8 mouse cellular contexts compared by ENCODE assay signal in the genomic region with DNA sequence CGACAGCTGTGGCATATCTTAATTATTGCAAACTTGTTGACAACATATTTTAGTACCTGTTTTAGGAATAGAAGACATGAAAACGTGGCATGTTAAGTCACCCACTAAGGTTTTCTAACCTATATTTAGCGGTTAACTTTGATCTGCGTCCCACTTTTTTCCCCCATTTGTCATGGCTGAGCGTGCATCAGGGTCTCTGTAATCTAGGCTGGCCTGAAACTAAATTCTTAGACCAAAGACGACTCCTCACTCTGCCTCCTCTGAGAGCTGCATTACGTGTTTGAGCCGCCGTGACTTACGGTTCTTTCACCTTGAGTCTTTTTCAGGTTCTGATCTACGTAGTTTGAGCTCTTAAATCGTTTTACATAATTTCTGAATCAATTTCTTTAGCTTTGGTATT. TPM values are rescaled to one million over a fixed set of nuclear protein-coding genes. Genes with fewer than 3 reads are reported as not detected.
DNase-seq lines count a peak whose midpoint lies in the region; ATAC-seq lines count a peak whose summit lies in the region.

No protein-coding gene starts in this region.

- 5% methylated on average over 12 of the region's 12 CpGs for WGBS in neural tube, embryonic 11.5 days
- 3% methylated on average over 12 of the region's 12 CpGs for WGBS in hindbrain, embryonic 12.5 days
- 5% methylated on average over 12 of the region's 12 CpGs for WGBS in midbrain, embryonic 11.5 days

- peaks cover 4% of the 10 kb centered on the region; the same call in 1 of the 2 replicates for H3K4me1 ChIP-seq in neural tube, embryonic 11.5 days (ENCODE audit: control insufficient read depth, insufficient read depth, low read length)
- peaks cover 12% of the 10 kb centered on the region for H3K4me1 ChIP-seq in hindbrain, embryonic 12.5 days
- H3K4me1 ChIP-seq in midbrain, embryonic 11.5 days (ENCODE audit: control insufficient read depth, insufficient read depth, low read length), result peaks cover 11% of the 10 kb centered on the region

- DNase-seq in neural tube, embryonic 11.5 days (ENCODE audit: low spot score), result peak; percentile 33
- no peak for DNase-seq in neural tube, embryonic 10.5 days (ENCODE audit: extremely low spot score, low spot score)
- DNase-seq in midbrain, embryonic 11.5 days (ENCODE audit: low spot score, missing footprints), result peak; percentile 93
- no peak for DNase-seq in right cerebral cortex, postnatal 4 days
- DNase-seq in spleen, adult 18-20 months, result no peak
- no peak for DNase-seq in cerebellum, adult 9-10 months

- no peaks in the 10 kb centered on the region for H3K27me3 ChIP-seq in neural tube, embryonic 11.5 days (ENCODE audit: control insufficient read depth, insufficient read depth, low read length)
- no peaks in the 10 kb centered on the region for H3K27me3 ChIP-seq in hindbrain, embryonic 12.5 days
- no peaks in the 10 kb centered on the region for H3K27me3 ChIP-seq in midbrain, embryonic 11.5 days (ENCODE audit: control insufficient read depth, insufficient read depth, low read length)

- peak overlapping the region; percentile 68 for H3K9ac ChIP-seq in neural tube, embryonic 11.5 days (ENCODE audit: low read length)
- peak overlapping the region; percentile 74 for H3K9ac ChIP-seq in hindbrain, embryonic 12.5 days
- peak overlapping the region; percentile 66 for H3K9ac ChIP-seq in midbrain, embryonic 11.5 days (ENCODE audit: low read length)

- H3K27ac ChIP-seq in neural tube, embryonic 11.5 days (ENCODE audit: low read depth, low read length), result no peak overlapping the region
- H3K27ac ChIP-seq in hindbrain, embryonic 12.5 days, result peak overlapping the region; percentile 92
- no peak overlapping the region for H3K27ac ChIP-seq in midbrain, embryonic 11.5 days (ENCODE audit: low read depth, low read length)

- H3K9me3 ChIP-seq in neural tube, embryonic 11.5 days (ENCODE audit: control insufficient read depth, low read length), result no peaks in the 10 kb centered on the region
- H3K9me3 ChIP-seq in hindbrain, embryonic 12.5 days (replicated peaks), result no peaks in the 10 kb centered on the region
- H3K9me3 ChIP-seq in midbrain, embryonic 11.5 days (ENCODE audit: control insufficient read depth, low read length), result no peaks in the 10 kb centered on the region

- H3K4me3 ChIP-seq in neural tube, embryonic 11.5 days (ENCODE audit: low read depth, low read length), result peak overlapping the region; percentile 99
- H3K4me3 ChIP-seq in hindbrain, embryonic 12.5 days, result peak overlapping the region; percentile 83
- peak overlapping the region; percentile 99 for H3K4me3 ChIP-seq in midbrain, embryonic 11.5 days (ENCODE audit: low read depth, low read length)

- ATAC-seq in neural tube, embryonic 11.5 days (ENCODE audit: insufficient read depth, low FRiP score, low TSS enrichment), result peak; percentile 61
- ATAC-seq in common myeloid progenitor, adult 5-6 weeks (replicated peaks; ENCODE audit: low read depth, poor library complexity, severe bottlenecking), result peak; percentile 28; the same call in 1 of the 2 replicates
- peak; percentile 59 for ATAC-seq in hindbrain, embryonic 12.5 days (ENCODE audit: low FRiP score)
- ATAC-seq in midbrain, embryonic 11.5 days (ENCODE audit: low FRiP score), result peak; percentile 62; the same call in 1 of the 2 replicates

- H3K4me2 ChIP-seq in neural tube, embryonic 11.5 days (ENCODE audit: low read depth), result peak overlapping the region; percentile 66
- H3K4me2 ChIP-seq in hindbrain, embryonic 12.5 days (replicated peaks), result peak overlapping the region; percentile 79
- H3K4me2 ChIP-seq in midbrain, embryonic 11.5 days, result peak overlapping the region; percentile 74

- H3K36me3 ChIP-seq in neural tube, embryonic 11.5 days (ENCODE audit: control insufficient read depth, insufficient read depth, low read length), result peaks cover 13% of the 10 kb centered on the region
- H3K36me3 ChIP-seq in hindbrain, embryonic 12.5 days, result peaks cover 47% of the 10 kb centered on the region
- H3K36me3 ChIP-seq in midbrain, embryonic 11.5 days (ENCODE audit: control insufficient read depth, insufficient read depth, low read length), result peaks cover 14% of the 10 kb centered on the region

RNA-seq across cellular contexts. Expression of a gene that starts 0.5 kb away (rescaled TPM):
- 69.2 and 70.0 TPM in 2 replicates for polyA plus RNA-seq in neural tube, embryonic 11.5 days (2014; fragmentation: Nextera tagmentation; extraction: Ambion mirVana)
- total RNA-seq in common myeloid progenitor, adult 5-6 weeks (2017), result 34.7 and 42.6 TPM in 2 replicates
- 58.3 and 60.2 TPM in 2 replicates for polyA plus RNA-seq in hindbrain, embryonic 12.5 days (2016; fragmentation: Nextera tagmentation; extraction: Ambion mirVana)
- 67.4 and 67.8 TPM in 2 replicates for polyA plus RNA-seq in midbrain, embryonic 11.5 days (2014; fragmentation: Nextera tagmentation; extraction: Ambion mirVana)

RNA-seq across cellular contexts. Expression of a gene that starts 0.5 kb away (rescaled TPM):
- 856 and 912 TPM in 2 replicates for polyA plus RNA-seq in neural tube, embryonic 11.5 days (2014; fragmentation: Nextera tagmentation; extraction: Ambion mirVana)
- 2,315 and 2,637 TPM in 2 replicates for total RNA-seq in common myeloid progenitor, adult 5-6 weeks (2017)
- 663 and 741 TPM in 2 replicates for polyA plus RNA-seq in hindbrain, embryonic 12.5 days (2016; fragmentation: Nextera tagmentation; extraction: Ambion mirVana)
- 896 and 929 TPM in 2 replicates for polyA plus RNA-seq in midbrain, embryonic 11.5 days (2014; fragmentation: Nextera tagmentation; extraction: Ambion mirVana)

RNA-seq across cellular contexts. Expression of a gene that starts 43.6 kb away (rescaled TPM):
- 0.08 TPM in 1 of 2 replicates, not detected in the other for polyA plus RNA-seq in neural tube, embryonic 11.5 days (2014; fragmentation: Nextera tagmentation; extraction: Ambion mirVana)
- total RNA-seq in common myeloid progenitor, adult 5-6 weeks (2017), result not detected in 2 replicates
- not detected in 2 replicates for polyA plus RNA-seq in hindbrain, embryonic 12.5 days (2016; fragmentation: Nextera tagmentation; extraction: Ambion mirVana)
- polyA plus RNA-seq in midbrain, embryonic 11.5 days (2014; fragmentation: Nextera tagmentation; extraction: Ambion mirVana), result 0.04 and 0.14 TPM in 2 replicates

RNA-seq across cellular contexts. Expression of a gene that starts 44.0 kb away (rescaled TPM):
- polyA plus RNA-seq in neural tube, embryonic 11.5 days (2014; fragmentation: Nextera tagmentation; extraction: Ambion mirVana), result 64.2 and 73.1 TPM in 2 replicates
- total RNA-seq in common myeloid progenitor, adult 5-6 weeks (2017), result 36.8 and 41.7 TPM in 2 replicates
- 93.6 and 97.0 TPM in 2 replicates for polyA plus RNA-seq in hindbrain, embryonic 12.5 days (2016; fragmentation: Nextera tagmentation; extraction: Ambion mirVana)
- polyA plus RNA-seq in midbrain, embryonic 11.5 days (2014; fragmentation: Nextera tagmentation; extraction: Ambion mirVana), result 55.0 and 63.3 TPM in 2 replicates

RNA-seq across cellular contexts. Expression of a gene that starts 56.3 kb away (rescaled TPM):
- 77.8 TPM in 2 replicates for polyA plus RNA-seq in neural tube, embryonic 11.5 days (2014; fragmentation: Nextera tagmentation; extraction: Ambion mirVana)
- total RNA-seq in common myeloid progenitor, adult 5-6 weeks (2017), result 122 and 172 TPM in 2 replicates
- polyA plus RNA-seq in hindbrain, embryonic 12.5 days (2016; fragmentation: Nextera tagmentation; extraction: Ambion mirVana), result 68.5 and 82.2 TPM in 2 replicates
- polyA plus RNA-seq in midbrain, embryonic 11.5 days (2014; fragmentation: Nextera tagmentation; extraction: Ambion mirVana), result 92.3 and 98.2 TPM in 2 replicates

Comparison
In these comparisons a context has a peak if more than half of its experiments do, and no peak if none do; other contexts are left out.
1. DNase-seq: peak in neural tube, embryonic 11.5 days (single experiment) and midbrain, embryonic 11.5 days (single experiment); none in neural tube, embryonic 10.5 days (single experiment), right cerebral cortex, postnatal 4 days (single experiment), spleen, adult 18-20 months (0 of 2) and cerebellum, adult 9-10 months (single experiment).
2. Peak in every context shown above with its lines, with median percentiles within 50 percentile points of each other: ATAC-seq, H3K4me2 ChIP-seq, H3K4me3 ChIP-seq and H3K9ac ChIP-seq.